Mouse (Mus musculus): ENCODE data around the gene Tmem109. TPM values are rescaled to one million over a fixed set of nuclear protein-coding genes. Genes with fewer than 3 reads are reported as not detected.

The Tmem109 gene
- polyA plus RNA-seq (2015; fragmentation: Nextera tagmentation; extraction: Ambion mirVana) = 16.9 and 20.0 TPM in 2 replicates

GRCm38 (mm10) chr19:10881426-10882154, at the start of gene Tmem109:
Gene Tmem109, minus strand, starts transcription at chr19:10882001.
- H3K9me3 ChIP-seq (replicated peaks; ENCODE audit: control insufficient read depth, low read length) = no peaks in the 10 kb centered on the region; the same call in 1 of the 2 replicates
- H3K27ac ChIP-seq (ENCODE audit: low read length) = peak within 1 kb of the TSS; percentile 62
- H3K4me2 ChIP-seq (ENCODE audit: low read depth, low read length) = peak within 1 kb of the TSS; percentile 96
- H3K36me3 ChIP-seq (ENCODE audit: control insufficient read depth, insufficient read depth) = no peaks in the 10 kb centered on the region
- peak within 1 kb of the TSS; percentile 65 for H3K4me3 ChIP-seq (ENCODE audit: low read depth, low read length)
- peaks cover 15% of the 10 kb centered on the region for H3K4me1 ChIP-seq (ENCODE audit: control insufficient read depth, low read depth, low read length)
- H3K27me3 ChIP-seq (ENCODE audit: control insufficient read depth, insufficient read depth, low read depth, low read length) = no peaks in the 10 kb centered on the region
- peak; percentile 90 for ATAC-seq (ENCODE audit: low read depth)
- under 1% methylated on average over 49 of the region's 49 CpGs for WGBS (ENCODE audit: insufficient replicate concordance)
- peak within 1 kb of the TSS; percentile 76 for H3K9ac ChIP-seq (ENCODE audit: low read depth, low read length)

GRCm38 (mm10) chr19:10930641-10931040, 48.8 kb upstream of the Tmem109 start:
- H3K27me3 ChIP-seq (ENCODE audit: control insufficient read depth, insufficient read depth, low read depth, low read length) = no peaks in the 10 kb centered on the region; the same call in 1 of the 2 replicates

GRCm38 (mm10) chr19:10926666-10927065, 44.9 kb upstream of the Tmem109 start:
- Histone ChIP-seq H3K9me3 (replicated peaks; ENCODE audit: control insufficient read depth, low read length) (no peaks in the 10 kb centered on the region), H3K4me2 (ENCODE audit: low read depth, low read length) (no peak overlapping the region), H3K27me3 (ENCODE audit: control insufficient read depth, insufficient read depth, low read depth, low read length) (no peaks in the 10 kb centered on the region; the same call in 1 of the 2 replicates), H3K4me1 (ENCODE audit: control insufficient read depth, low read depth, low read length) (no peaks in the 10 kb centered on the region), H3K9ac (ENCODE audit: low read depth, low read length) (no peak overlapping the region), H3K27ac (ENCODE audit: low read length) (no peak overlapping the region), H3K4me3 (ENCODE audit: low read depth, low read length) (no peak overlapping the region), H3K36me3 (ENCODE audit: control insufficient read depth, insufficient read depth) (no peaks in the 10 kb centered on the region)
- ATAC-seq (ENCODE audit: low read depth) = no peak
- WGBS (ENCODE audit: insufficient replicate concordance) = 35% methylated on average over 4 of the region's 4 CpGs

More at GRCm38 (mm10) chr19:10930641-10931040, 48.8 kb upstream of the Tmem109 start:
- ATAC-seq (ENCODE audit: low read depth) = no peak
- Histone ChIP-seq H3K4me1 (ENCODE audit: control insufficient read depth, low read depth, low read length) (no peaks in the 10 kb centered on the region), H3K4me2 (ENCODE audit: low read depth, low read length) (no peak overlapping the region), H3K4me3 (ENCODE audit: low read depth, low read length) (no peak overlapping the region), H3K9ac (ENCODE audit: low read depth, low read length) (no peak overlapping the region), H3K36me3 (ENCODE audit: control insufficient read depth, insufficient read depth) (no peaks in the 10 kb centered on the region), H3K9me3 (replicated peaks; ENCODE audit: control insufficient read depth, low read length) (no peaks in the 10 kb centered on the region), H3K27ac (ENCODE audit: low read length) (no peak overlapping the region)
- WGBS (ENCODE audit: insufficient replicate concordance) = 33% methylated on average over 2 of the region's 2 CpGs

GRCm38 (mm10) chr19:10926123-10926621, 44.4 kb upstream of the Tmem109 start:
- WGBS (ENCODE audit: insufficient replicate concordance) = 55% methylated on average over 6 of the region's 6 CpGs
- H3K9ac ChIP-seq (ENCODE audit: low read depth, low read length) = no peak overlapping the region
- no peak for ATAC-seq (ENCODE audit: low read depth)
- H3K9me3 ChIP-seq (replicated peaks; ENCODE audit: control insufficient read depth, low read length) = no peaks in the 10 kb centered on the region
- H3K36me3 ChIP-seq (ENCODE audit: control insufficient read depth, insufficient read depth) = no peaks in the 10 kb centered on the region
- H3K4me2 ChIP-seq (ENCODE audit: low read depth, low read length) = no peak overlapping the region
- no peak overlapping the region for H3K27ac ChIP-seq (ENCODE audit: low read length)
- H3K4me1 ChIP-seq (ENCODE audit: control insufficient read depth, low read depth, low read length) = no peaks in the 10 kb centered on the region
- no peak overlapping the region for H3K4me3 ChIP-seq (ENCODE audit: low read depth, low read length)
- H3K27me3 ChIP-seq (ENCODE audit: control insufficient read depth, insufficient read depth, low read depth, low read length) = no peaks in the 10 kb centered on the region; the same call in 1 of the 2 replicates

GRCm38 (mm10) chr19:10924220-10924619, 42.4 kb upstream of the Tmem109 start:
- no peak overlapping the region for H3K9ac ChIP-seq (ENCODE audit: low read depth, low read length)
- no peaks in the 10 kb centered on the region for H3K9me3 ChIP-seq (replicated peaks; ENCODE audit: control insufficient read depth, low read length)
- no peak overlapping the region for H3K4me3 ChIP-seq (ENCODE audit: low read depth, low read length)
- no peak overlapping the region for H3K4me2 ChIP-seq (ENCODE audit: low read depth, low read length)
- ATAC-seq (ENCODE audit: low read depth) = no peak
- no peaks in the 10 kb centered on the region; the same call in 1 of the 2 replicates for H3K27me3 ChIP-seq (ENCODE audit: control insufficient read depth, insufficient read depth, low read depth, low read length)
- H3K36me3 ChIP-seq (ENCODE audit: control insufficient read depth, insufficient read depth) = no peaks in the 10 kb centered on the region
- 37% methylated on average over 4 of the region's 4 CpGs for WGBS (ENCODE audit: insufficient replicate concordance)
- H3K27ac ChIP-seq (ENCODE audit: low read length) = no peak overlapping the region
- H3K4me1 ChIP-seq (ENCODE audit: control insufficient read depth, low read depth, low read length) = no peaks in the 10 kb centered on the region

GRCm38 (mm10) chr19:10921058-10921457, 39.3 kb upstream of the Tmem109 start:
- Histone ChIP-seq H3K4me3 (ENCODE audit: low read depth, low read length) (no peak overlapping the region), H3K4me1 (ENCODE audit: control insufficient read depth, low read depth, low read length) (no peaks in the 10 kb centered on the region), H3K27me3 (ENCODE audit: control insufficient read depth, insufficient read depth, low read depth, low read length) (no peaks in the 10 kb centered on the region), H3K4me2 (ENCODE audit: low read depth, low read length) (no peak overlapping the region), H3K36me3 (ENCODE audit: control insufficient read depth, insufficient read depth) (no peaks in the 10 kb centered on the region), H3K27ac (ENCODE audit: low read length) (no peak overlapping the region), H3K9ac (ENCODE audit: low read depth, low read length) (no peak overlapping the region), H3K9me3 (replicated peaks; ENCODE audit: control insufficient read depth, low read length) (no peaks in the 10 kb centered on the region)
- 50% methylated on average over 3 of the region's 3 CpGs for WGBS (ENCODE audit: insufficient replicate concordance)
- no peak for ATAC-seq (ENCODE audit: low read depth)

GRCm38 (mm10) chr19:10920532-10920931, 38.7 kb upstream of the Tmem109 start, which contains the start of gene Zp1:
Gene Zp1, minus strand, starts transcription at chr19:10920632.
- ATAC-seq (ENCODE audit: low read depth) = no peak
- Histone ChIP-seq H3K4me2 (ENCODE audit: low read depth, low read length) (no peak within 1 kb of the TSS), H3K27ac (ENCODE audit: low read length) (no peak within 1 kb of the TSS), H3K27me3 (ENCODE audit: control insufficient read depth, insufficient read depth, low read depth, low read length) (no peaks in the 10 kb centered on the region), H3K9ac (ENCODE audit: low read depth, low read length) (no peak within 1 kb of the TSS), H3K36me3 (ENCODE audit: control insufficient read depth, insufficient read depth) (no peaks in the 10 kb centered on the region), H3K4me3 (ENCODE audit: low read depth, low read length) (no peak within 1 kb of the TSS), H3K4me1 (ENCODE audit: control insufficient read depth, low read depth, low read length) (no peaks in the 10 kb centered on the region), H3K9me3 (replicated peaks; ENCODE audit: control insufficient read depth, low read length) (no peaks in the 10 kb centered on the region)
- WGBS (ENCODE audit: insufficient replicate concordance) = 57% methylated on average over 2 of the region's 2 CpGs

GRCm38 (mm10) chr19:10918321-10918991, 36.7 kb upstream of the Tmem109 start:
- no peaks in the 10 kb centered on the region for H3K4me1 ChIP-seq (ENCODE audit: control insufficient read depth, low read depth, low read length)
- H3K9me3 ChIP-seq (replicated peaks; ENCODE audit: control insufficient read depth, low read length) = no peaks in the 10 kb centered on the region
- H3K36me3 ChIP-seq (ENCODE audit: control insufficient read depth, insufficient read depth) = no peaks in the 10 kb centered on the region
- H3K4me3 ChIP-seq (ENCODE audit: low read depth, low read length) = no peak overlapping the region
- 66% methylated on average over 10 of the region's 10 CpGs for WGBS (ENCODE audit: insufficient replicate concordance)
- no peak for ATAC-seq (ENCODE audit: low read depth)
- no peak overlapping the region for H3K4me2 ChIP-seq (ENCODE audit: low read depth, low read length)
- no peaks in the 10 kb centered on the region for H3K27me3 ChIP-seq (ENCODE audit: control insufficient read depth, insufficient read depth, low read depth, low read length)
- no peak overlapping the region for H3K9ac ChIP-seq (ENCODE audit: low read depth, low read length)
- no peak overlapping the region for H3K27ac ChIP-seq (ENCODE audit: low read length)

GRCm38 (mm10) chr19:10916506-10916905, 34.7 kb upstream of the Tmem109 start:
- ATAC-seq (ENCODE audit: low read depth) = no peak
- 40% methylated on average over 5 of the region's 5 CpGs for WGBS (ENCODE audit: insufficient replicate concordance)
- no peak overlapping the region for H3K4me2 ChIP-seq (ENCODE audit: low read depth, low read length)
- no peak overlapping the region for H3K27ac ChIP-seq (ENCODE audit: low read length)
- no peak overlapping the region for H3K4me3 ChIP-seq (ENCODE audit: low read depth, low read length)
- no peaks in the 10 kb centered on the region for H3K9me3 ChIP-seq (replicated peaks; ENCODE audit: control insufficient read depth, low read length)
- no peaks in the 10 kb centered on the region for H3K27me3 ChIP-seq (ENCODE audit: control insufficient read depth, insufficient read depth, low read depth, low read length)
- H3K36me3 ChIP-seq (ENCODE audit: control insufficient read depth, insufficient read depth) = no peaks in the 10 kb centered on the region
- no peak overlapping the region for H3K9ac ChIP-seq (ENCODE audit: low read depth, low read length)
- H3K4me1 ChIP-seq (ENCODE audit: control insufficient read depth, low read depth, low read length) = no peaks in the 10 kb centered on the region
